Mouse (Mus musculus) embryonic facial prominence, embryonic 11.5 days (tissue): ENCODE results near the gene Sprr2a3. TPM values are rescaled to one million over a fixed set of nuclear protein-coding genes. Genes with fewer than 3 reads are reported as not detected.
"Not testable (repeated sequence)": the region's sequence is repeated elsewhere in the genome, so short reads cannot be mapped to it uniquely, and the experiment has no call there.

Experiments used
- ATAC-seq: fragments of 200-750 bp; cut with Nextera tagmentation; replicated peaks from 2 replicates; pipeline ENCODE4 v1.8.0; 2017; ENCODE audit warnings: low read depth; ENCODE audit not compliant: insufficient number of reproducible peaks, low FRiP score, low TSS enrichment
- DNase-seq: peaks from one replicate; pipeline ENCODE4 v3.0.0-alpha.2; 2015; ENCODE audit warnings: low spot score
- H3K27ac ChIP-seq: fragments of 300-500 bp; sonication (generic); replicated peaks from 2 replicates; pipeline ENCODE4 v1.5.1; 2014; ENCODE audit warnings: mild to moderate bottlenecking, low read depth, low read length, control low read depth
- H3K27me3 ChIP-seq: fragments of 300-500 bp; sonication (generic); 2 replicates; pipeline ENCODE4 v1.6.1; 2014; ENCODE audit warnings: mild to moderate bottlenecking, low read length, moderate library complexity, mixed read lengths; ENCODE audit not compliant: control insufficient read depth, insufficient read depth
- H3K36me3 ChIP-seq: fragments of 300-500 bp; sonication (generic); replicated peaks from 2 replicates; pipeline ENCODE4 v1.6.1; 2014; ENCODE audit warnings: low read depth, mild to moderate bottlenecking, low read length, moderate library complexity, mixed read lengths; ENCODE audit not compliant: control insufficient read depth, insufficient read depth
- H3K4me1 ChIP-seq: fragments of 300-500 bp; sonication (generic); 2 replicates; pipeline ENCODE4 v1.6.1; 2014; ENCODE audit warnings: low read length, mixed read lengths; ENCODE audit not compliant: control insufficient read depth, insufficient read depth
- H3K4me2 ChIP-seq: fragments of 300-500 bp; sonication (generic); 2 replicates; pipeline ENCODE4 v1.6.1; 2014; ENCODE audit warnings: low read depth, mild to moderate bottlenecking, control low read depth, low read length, moderate library complexity
- H3K4me3 ChIP-seq: fragments of 300-500 bp; sonication (generic); 2 replicates; pipeline ENCODE4 v1.5.1; 2014; ENCODE audit warnings: low read depth, low read length, control low read depth
- H3K9ac ChIP-seq: fragments of 300-500 bp; sonication (generic); replicated peaks from 2 replicates; pipeline ENCODE4 v1.6.1; 2014; ENCODE audit warnings: mild to moderate bottlenecking, control low read depth, low read length
- H3K9me3 ChIP-seq: fragments of 300-500 bp; sonication (generic); replicated peaks from 2 replicates; pipeline ENCODE4 v1.6.1; 2016; ENCODE audit warnings: mild to moderate bottlenecking, low read length, inconsistent platforms, mixed read lengths; ENCODE audit not compliant: control insufficient read depth
- WGBS: fragments of 180-500 bp; shearing (Covaris S2); extraction: QIAGEN DNeasy Blood & Tissue Kit; methylation state at CpG from one replicate; pipeline ENCODE4 v1.1.7; 2014; 5-methylcytosine and 5-hydroxymethylcytosine counted together
- polyA plus RNA-seq: library from polyadenylated mRNA; unstranded; fragments of >200 nt; fragmentation: Nextera tagmentation; extraction: Ambion mirVana; gene quantifications from 2 replicates; pipeline ENCODE4 v1.2.1, GENCODE M21; 2014

Sprr2a3 gene
- polyA plus RNA-seq, 1 experiment from 2014 or later = not detected

GRCm38 (mm10) chr3:92288489-92288888 is 3.3 kb downstream of the Sprr2a3 start:
- ATAC-seq, H3K4me2 ChIP-seq, H3K9ac ChIP-seq, H3K27me3 ChIP-seq, DNase-seq, H3K27ac ChIP-seq, H3K9me3 ChIP-seq, H3K4me3 ChIP-seq, H3K36me3 ChIP-seq, H3K4me1 ChIP-seq: not testable (repeated sequence)
- 75% methylated on average over 3 of the region's 6 CpGs for WGBS

- 87% methylated on average over 1 of the region's 1 CpGs for WGBS
- Histone ChIP-seq H3K27ac (no peak overlapping the region), H3K4me2 (no peak overlapping the region), H3K27me3 (no peaks in the 10 kb centered on the region), H3K4me3 (no peak overlapping the region), H3K9ac (no peak overlapping the region), H3K36me3 (no peaks in the 10 kb centered on the region), H3K9me3 (no peaks in the 10 kb centered on the region), H3K4me1 (no peaks in the 10 kb centered on the region)
- ATAC-seq (no peak), DNase-seq (no peak)
Measured at GRCm38 (mm10) chr3:92307406-92307805, 22.2 kb downstream of the Sprr2a3 start.

GRCm38 (mm10) chr3:92316320-92316719 is 31.1 kb downstream of the Sprr2a3 start, which contains the start of gene Sprr2b:
Gene Sprr2b (plus strand): TSS chr3:92316620.
- Histone ChIP-seq H3K9ac (no peak within 1 kb of the TSS), H3K4me2 (no peak within 1 kb of the TSS), H3K36me3 (no peaks in the 10 kb centered on the region), H3K4me1 (no peaks in the 10 kb centered on the region), H3K27ac (no peak within 1 kb of the TSS), H3K4me3 (no peak within 1 kb of the TSS), H3K27me3 (no peaks in the 10 kb centered on the region), H3K9me3 (no peaks in the 10 kb centered on the region)
- ATAC-seq (no peak), DNase-seq (no peak)
- WGBS = 75% methylated on average over 2 of the region's 2 CpGs

DNA sequence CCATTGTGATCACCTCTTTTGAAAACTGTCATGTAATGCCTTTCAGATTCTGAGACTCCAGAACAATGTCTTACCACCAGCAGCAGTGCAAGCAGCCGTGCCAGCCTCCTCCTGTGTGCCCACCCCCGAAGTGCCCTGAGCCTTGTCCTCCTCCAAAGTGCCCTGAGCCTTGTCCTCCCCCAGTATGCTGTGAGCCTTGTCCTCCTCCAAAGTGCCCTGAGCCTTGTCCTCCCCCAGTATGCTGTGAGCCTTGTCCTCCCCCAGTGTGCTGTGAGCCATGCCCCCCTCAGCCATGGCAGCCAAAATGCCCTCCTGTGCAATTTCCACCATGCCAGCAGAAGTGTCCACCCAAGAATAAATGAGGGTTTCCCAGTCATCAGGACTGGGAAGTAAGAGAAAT is 32.2 kb downstream of the Sprr2a3 start:
- DNase-seq (no peak), ATAC-seq (no peak)
- H3K4me3 ChIP-seq = no peak overlapping the region
- H3K9ac ChIP-seq = no peak overlapping the region
- 75% methylated on average over 2 of the region's 2 CpGs for WGBS
- no peaks in the 10 kb centered on the region for H3K36me3 ChIP-seq
- H3K4me1 ChIP-seq = no peaks in the 10 kb centered on the region
- H3K27ac ChIP-seq = no peak overlapping the region
- no peaks in the 10 kb centered on the region for H3K27me3 ChIP-seq
- H3K4me2 ChIP-seq = no peak overlapping the region
- H3K9me3 ChIP-seq = no peaks in the 10 kb centered on the region

- DNase-seq (no peak), ATAC-seq (no peak)
- 88% methylated on average over 1 of the region's 1 CpGs for WGBS
- Histone ChIP-seq H3K36me3 (no peaks in the 10 kb centered on the region), H3K27me3 (no peaks in the 10 kb centered on the region), H3K4me2 (no peak overlapping the region), H3K9ac (no peak overlapping the region), H3K9me3 (no peaks in the 10 kb centered on the region), H3K27ac (no peak overlapping the region), H3K4me1 (no peaks in the 10 kb centered on the region), H3K4me3 (no peak overlapping the region)
Measured at GRCm38 (mm10) chr3:92336278-92336677, 51.1 kb downstream of the Sprr2a3 start.

DNA sequence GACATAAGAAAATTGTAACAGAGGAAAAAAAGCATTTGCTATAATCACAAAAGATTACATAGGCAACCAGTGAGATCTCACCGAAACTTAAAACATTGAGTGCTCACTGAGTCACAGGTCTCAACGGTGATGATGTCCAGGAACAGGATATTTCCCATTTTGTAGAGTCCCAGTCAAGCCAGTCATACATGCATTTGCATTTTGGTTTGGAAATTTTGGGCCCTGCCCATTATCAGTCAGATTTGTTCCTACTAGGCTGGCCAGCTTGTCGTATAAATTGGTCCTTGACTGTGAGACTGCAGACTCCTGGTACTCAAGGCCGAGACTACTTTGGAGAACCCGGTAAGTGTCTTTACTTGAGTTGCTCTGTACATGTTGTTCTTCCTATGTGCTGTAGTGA is 53.6 kb downstream of the Sprr2a3 start, which contains the start of gene Sprr2d:
TSS of gene Sprr2d (plus strand) at position 301 of the 400 bp plus-strand sequence.
- ATAC-seq (no peak), DNase-seq (no peak)
- Histone ChIP-seq H3K27me3 (no peaks in the 10 kb centered on the region), H3K36me3 (no peaks in the 10 kb centered on the region), H3K4me3 (no peak within 1 kb of the TSS), H3K9me3 (no peaks in the 10 kb centered on the region), H3K4me2 (no peak within 1 kb of the TSS), H3K4me1 (no peaks in the 10 kb centered on the region), H3K9ac (no peak within 1 kb of the TSS), H3K27ac (no peak within 1 kb of the TSS)
- WGBS = 94% methylated on average over 5 of the region's 5 CpGs

Other genes starting within 250 kb of the Sprr2a3 start
- 0.31 and 0.69 TPM in 2 replicates for gene Lor, start 202.3 kb upstream of the Sprr2a3 start, polyA plus RNA-seq
- gene Prr9, start 161.5 kb upstream of the Sprr2a3 start, polyA plus RNA-seq = not detected in 2 replicates
- not detected in 2 replicates for gene Lelp1, start 142.7 kb upstream of the Sprr2a3 start, polyA plus RNA-seq
- gene Sprr2a1, start 69.6 kb upstream of the Sprr2a3 start, polyA plus RNA-seq = not detected in 2 replicates
- not detected in 2 replicates for gene Sprr2a2, start 69.5 kb upstream of the Sprr2a3 start, polyA plus RNA-seq
- not detected in 2 replicates for gene Sprr2b, start 31.2 kb downstream of the Sprr2a3 start, polyA plus RNA-seq
- gene Sprr2d, start 53.7 kb downstream of the Sprr2a3 start, polyA plus RNA-seq = not detected in 2 replicates
- gene Sprr2e, start 66.7 kb downstream of the Sprr2a3 start, polyA plus RNA-seq = not detected in 2 replicates
- not detected in 2 replicates for gene Sprr2f, start 79.8 kb downstream of the Sprr2a3 start, polyA plus RNA-seq
- gene Sprr2h, start 100.3 kb downstream of the Sprr2a3 start, polyA plus RNA-seq = not detected in 2 replicates
- not detected in 2 replicates for gene Sprr2i, start 122.6 kb downstream of the Sprr2a3 start, polyA plus RNA-seq
- not detected in 2 replicates for gene Sprr2j-ps, start 132.7 kb downstream of the Sprr2a3 start, polyA plus RNA-seq
- gene Gm9774, start 144.0 kb downstream of the Sprr2a3 start, polyA plus RNA-seq = 5.4 and 6.7 TPM in 2 replicates
- not detected in 2 replicates for gene Sprr2k, start 147.2 kb downstream of the Sprr2a3 start, polyA plus RNA-seq
- gene Sprr1b, start 153.4 kb downstream of the Sprr2a3 start, polyA plus RNA-seq = not detected in 2 replicates
- gene Sprr3, start 173.3 kb downstream of the Sprr2a3 start, polyA plus RNA-seq = not detected in 2 replicates
- 0.36 TPM in 1 of 2 replicates, not detected in the other for gene Sprr1a, start 200.5 kb downstream of the Sprr2a3 start, polyA plus RNA-seq
- gene Sprr4, start 215.1 kb downstream of the Sprr2a3 start, polyA plus RNA-seq = not detected in 2 replicates
- gene 2310046K23Rik, start 249.1 kb downstream of the Sprr2a3 start, polyA plus RNA-seq = not detected in 2 replicates